Mouse (Mus musculus) lung, postnatal 0 days (tissue): Measurements from ENCODE around the gene 4833439L19Rik. TPM values are rescaled to one million over a fixed set of nuclear protein-coding genes. Genes with fewer than 3 reads are reported as not detected.

Experiments
- ATAC-seq: fragments of 200-750 bp; cut with Nextera tagmentation; 2 replicates; pipeline ENCODE4 v1.8.0; 2017; ENCODE audit warnings: moderate library complexity
- DNase-seq: peaks from one replicate; pipeline ENCODE4 v3.0.0-alpha.2; 2016; ENCODE audit warnings: low spot score
- H3K27ac ChIP-seq: fragments of 300-500 bp; sonication (generic); 2 replicates; pipeline ENCODE4 v1.5.1; 2014; ENCODE audit warnings: antibody characterized with exemption, mild to moderate bottlenecking, low read length, mixed read lengths
- H3K27me3 ChIP-seq: fragments of 300-500 bp; sonication (generic); replicated peaks from 2 replicates; pipeline ENCODE4 v1.6.1; 2014; ENCODE audit warnings: low read length, mixed read lengths; ENCODE audit not compliant: insufficient read depth
- H3K36me3 ChIP-seq: fragments of 300-500 bp; sonication (generic); 2 replicates; pipeline ENCODE4 v1.6.1; 2014; ENCODE audit warnings: low read length, mixed read lengths; ENCODE audit not compliant: insufficient read depth
- H3K4me1 ChIP-seq: fragments of 300-500 bp; sonication (generic); 2 replicates; pipeline ENCODE4 v1.6.1; 2014; ENCODE audit warnings: antibody characterized with exemption, low read depth, low read length, mixed read lengths; ENCODE audit not compliant: insufficient read depth
- H3K4me2 ChIP-seq: fragments of 300-500 bp; sonication (generic); replicated peaks from 2 replicates; pipeline ENCODE4 v1.6.1; 2014; ENCODE audit warnings: low read depth, mild to moderate bottlenecking, low read length, moderate library complexity, mixed read lengths
- H3K4me3 ChIP-seq: fragments of 300-500 bp; sonication (generic); 2 replicates; pipeline ENCODE4 v1.5.1; 2014; ENCODE audit warnings: low read depth, low read length
- H3K9ac ChIP-seq: fragments of 300-500 bp; sonication (generic); replicated peaks from 2 replicates; pipeline ENCODE4 v1.6.1; 2014; ENCODE audit warnings: low read depth, mild to moderate bottlenecking
- H3K9me3 ChIP-seq: fragments of 300-500 bp; sonication (generic); 2 replicates; pipeline ENCODE4 v1.6.1; 2016; ENCODE audit warnings: low read length, mixed read lengths
- CTCF ChIP-seq: IDR thresholded peaks from 2 replicates; pipeline ENCODE4 v1.5.1; 2016; ENCODE audit warnings: antibody characterized with exemption, mild to moderate bottlenecking
- EP300 ChIP-seq: IDR thresholded peaks from 2 replicates; pipeline ENCODE4 v1.6.1; 2016; ENCODE audit warnings: antibody characterized with exemption, mild to moderate bottlenecking, control low read depth
- WGBS: fragments of 180-500 bp; shearing (Covaris S2); extraction: QIAGEN DNeasy Blood & Tissue Kit; methylation state at CpG from one replicate; pipeline ENCODE4 v1.1.7; 2014; 5-methylcytosine and 5-hydroxymethylcytosine counted together
- polyA plus RNA-seq: library from polyadenylated mRNA; unstranded; fragments of >200 nt; fragmentation: Nextera tagmentation; extraction: Ambion mirVana; gene quantifications from 2 replicates; pipeline ENCODE4 v1.2.1, GENCODE M21; 2015

4833439L19Rik gene
- polyA plus RNA-seq, 1 experiment from 2014 or later = 105 TPM

- no peak overlapping the region for H3K4me3 ChIP-seq
- H3K4me2 ChIP-seq = no peak overlapping the region
- TF ChIP-seq CTCF = no peak
- TF ChIP-seq EP300 = no peak
- H3K27me3 ChIP-seq = no peaks in the 10 kb centered on the region
- DNase-seq (no peak), ATAC-seq (no peak)
- no peak overlapping the region for H3K9ac ChIP-seq
- H3K36me3 ChIP-seq = no peaks in the 10 kb centered on the region; the same call in none of the 2 replicates
- H3K27ac ChIP-seq = no peak overlapping the region
- no peaks in the 10 kb centered on the region for H3K9me3 ChIP-seq
- H3K4me1 ChIP-seq = no peaks in the 10 kb centered on the region
Measured at GRCm38 (mm10) chr13:54521181-54521580, 44.1 kb downstream of the 4833439L19Rik start.

- no peaks in the 10 kb centered on the region for H3K9me3 ChIP-seq
- no peak overlapping the region for H3K27ac ChIP-seq
- H3K36me3 ChIP-seq = no peaks in the 10 kb centered on the region
- H3K9ac ChIP-seq = no peak overlapping the region
- TF ChIP-seq CTCF = peak; percentile 46
- no peak for TF ChIP-seq EP300
- no peaks in the 10 kb centered on the region for H3K27me3 ChIP-seq
- no peak overlapping the region for H3K4me3 ChIP-seq
- 97% methylated on average over 4 of the region's 4 CpGs for WGBS
- no peak overlapping the region for H3K4me2 ChIP-seq
- no peak for ATAC-seq
- no peaks in the 10 kb centered on the region for H3K4me1 ChIP-seq
- DNase-seq = no peak
Measured at GRCm38 (mm10) chr13:54520221-54520620, 45.0 kb downstream of the 4833439L19Rik start.

GRCm38 (mm10) chr13:54505920-54506319, 59.3 kb downstream of the 4833439L19Rik start:
- Histone ChIP-seq H3K9me3 (no peaks in the 10 kb centered on the region), H3K27ac (no peak overlapping the region), H3K4me1 (peaks cover 6% of the 10 kb centered on the region; the same call in 1 of the 2 replicates), H3K27me3 (no peaks in the 10 kb centered on the region), H3K36me3 (no peaks in the 10 kb centered on the region), H3K9ac (no peak overlapping the region), H3K4me3 (no peak overlapping the region), H3K4me2 (no peak overlapping the region)
- TF ChIP-seq CTCF = no peak
- no peak for TF ChIP-seq EP300
- ATAC-seq = no peak
- 100% methylated on average over 1 of the region's 1 CpGs for WGBS
- no peak for DNase-seq

GRCm38 (mm10) chr13:54504611-54505260, 60.5 kb downstream of the 4833439L19Rik start:
- no peak for DNase-seq
- no peaks in the 10 kb centered on the region for H3K9me3 ChIP-seq
- no peak overlapping the region for H3K27ac ChIP-seq
- ATAC-seq = no peak
- peak overlapping the region; percentile 38 for H3K9ac ChIP-seq
- H3K4me2 ChIP-seq = peak overlapping the region; percentile 98
- peak overlapping the region; percentile 59 for H3K4me3 ChIP-seq
- WGBS = 39% methylated on average over 7 of the region's 7 CpGs
- TF ChIP-seq EP300 = no peak
- no peak for TF ChIP-seq CTCF
- no peaks in the 10 kb centered on the region for H3K36me3 ChIP-seq
- H3K27me3 ChIP-seq = no peaks in the 10 kb centered on the region
- H3K4me1 ChIP-seq = peaks cover 6% of the 10 kb centered on the region; the same call in 1 of the 2 replicates

GRCm38 (mm10) chr13:54503604-54504521, 61.4 kb downstream of the 4833439L19Rik start, which contains the start of gene Simc1:
Simc1 (plus strand) TSS chr13:54503779.
- DNase-seq = peak; percentile 78
- WGBS = under 1% methylated on average over 73 of the region's 105 CpGs

GRCm38 (mm10) chr13:54503278-54503603, 62.0 kb downstream of the 4833439L19Rik start:
- Histone ChIP-seq H3K4me2 (peak overlapping the region; percentile 98), H3K9ac (peak overlapping the region; percentile 38; the same call in 1 of the 2 replicates), H3K4me3 (peak overlapping the region; percentile 59), H3K27ac (no peak overlapping the region), H3K4me1 (peaks cover 6% of the 10 kb centered on the region; the same call in 1 of the 2 replicates), H3K9me3 (no peaks in the 10 kb centered on the region), H3K27me3 (no peaks in the 10 kb centered on the region), H3K36me3 (no peaks in the 10 kb centered on the region)
- WGBS = 4% methylated on average over 14 of the region's 14 CpGs
- TF ChIP-seq CTCF (no peak), EP300 (no peak)
- DNase-seq = no peak
- ATAC-seq = peak; percentile 56

More at GRCm38 (mm10) chr13:54503604-54504521, 61.4 kb downstream of the 4833439L19Rik start, which contains the start of gene Simc1:
- no peaks in the 10 kb centered on the region for H3K9me3 ChIP-seq
- no peaks in the 10 kb centered on the region for H3K27me3 ChIP-seq
- TF ChIP-seq EP300 (no peak), CTCF (no peak)
- H3K4me3 ChIP-seq = peak within 1 kb of the TSS; percentile 59
- peak; percentile 96 for ATAC-seq
- H3K27ac ChIP-seq = 0 out of 2 replicates have a peak within 1 kb of the TSS, but pooled peaks have one; percentile 15
- peak within 1 kb of the TSS; percentile 38 for H3K9ac ChIP-seq
- H3K4me1 ChIP-seq = peaks cover 6% of the 10 kb centered on the region; the same call in 1 of the 2 replicates
- peak within 1 kb of the TSS; percentile 98 for H3K4me2 ChIP-seq
- no peaks in the 10 kb centered on the region for H3K36me3 ChIP-seq
